Mouse (Mus musculus) hindbrain, embryonic 10.5 days (tissue): ENCODE data around the gene Pcbd1. TPM values are rescaled to one million over a fixed set of nuclear protein-coding genes. Genes with fewer than 3 reads are reported as not detected.

Source experiments
- DNase-seq: peaks from one replicate; pipeline ENCODE4 v3.0.0-alpha.2; 2017; ENCODE audit warnings: low spot score
- H3K27ac ChIP-seq: fragments of 300-500 bp; sonication (generic); 2 replicates; pipeline ENCODE4 v1.5.1; 2016; ENCODE audit warnings: mild to moderate bottlenecking, moderate library complexity
- H3K27me3 ChIP-seq: fragments of 300-500 bp; sonication (generic); 2 replicates; pipeline ENCODE4 v1.6.1; 2016; ENCODE audit warnings: mild to moderate bottlenecking; ENCODE audit not compliant: poor library complexity, insufficient read depth, severe bottlenecking
- H3K36me3 ChIP-seq: fragments of 300-500 bp; sonication (generic); 2 replicates; pipeline ENCODE4 v1.6.1; 2016; ENCODE audit warnings: mild to moderate bottlenecking, moderate library complexity
- H3K4me1 ChIP-seq: fragments of 300-500 bp; sonication (generic); replicated peaks from 2 replicates; pipeline ENCODE4 v1.6.1; 2016; ENCODE audit warnings: mild to moderate bottlenecking
- H3K4me3 ChIP-seq: fragments of 300-500 bp; sonication (generic); 2 replicates; pipeline ENCODE4 v1.5.1; 2016; ENCODE audit warnings: mild to moderate bottlenecking, moderate library complexity
- H3K9me3 ChIP-seq: fragments of 300-500 bp; sonication (generic); 2 replicates; pipeline ENCODE4 v1.6.1; 2016; ENCODE audit warnings: mild to moderate bottlenecking, moderate library complexity
- WGBS: fragments of 180-500 bp; shearing (Covaris S2); methylation state at CpG from one replicate; pipeline ENCODE4 v1.1.7; 2016; 5-methylcytosine and 5-hydroxymethylcytosine counted together
- polyA plus RNA-seq: library from polyadenylated mRNA; unstranded; fragments of >200 nt; fragmentation: Nextera tagmentation; extraction: Ambion mirVana; gene quantifications from 2 replicates; pipeline ENCODE4 v1.2.1, GENCODE M21; 2016

Pcbd1 gene
- polyA plus RNA-seq, result 23.5 and 26.3 TPM in 2 replicates

DNA sequence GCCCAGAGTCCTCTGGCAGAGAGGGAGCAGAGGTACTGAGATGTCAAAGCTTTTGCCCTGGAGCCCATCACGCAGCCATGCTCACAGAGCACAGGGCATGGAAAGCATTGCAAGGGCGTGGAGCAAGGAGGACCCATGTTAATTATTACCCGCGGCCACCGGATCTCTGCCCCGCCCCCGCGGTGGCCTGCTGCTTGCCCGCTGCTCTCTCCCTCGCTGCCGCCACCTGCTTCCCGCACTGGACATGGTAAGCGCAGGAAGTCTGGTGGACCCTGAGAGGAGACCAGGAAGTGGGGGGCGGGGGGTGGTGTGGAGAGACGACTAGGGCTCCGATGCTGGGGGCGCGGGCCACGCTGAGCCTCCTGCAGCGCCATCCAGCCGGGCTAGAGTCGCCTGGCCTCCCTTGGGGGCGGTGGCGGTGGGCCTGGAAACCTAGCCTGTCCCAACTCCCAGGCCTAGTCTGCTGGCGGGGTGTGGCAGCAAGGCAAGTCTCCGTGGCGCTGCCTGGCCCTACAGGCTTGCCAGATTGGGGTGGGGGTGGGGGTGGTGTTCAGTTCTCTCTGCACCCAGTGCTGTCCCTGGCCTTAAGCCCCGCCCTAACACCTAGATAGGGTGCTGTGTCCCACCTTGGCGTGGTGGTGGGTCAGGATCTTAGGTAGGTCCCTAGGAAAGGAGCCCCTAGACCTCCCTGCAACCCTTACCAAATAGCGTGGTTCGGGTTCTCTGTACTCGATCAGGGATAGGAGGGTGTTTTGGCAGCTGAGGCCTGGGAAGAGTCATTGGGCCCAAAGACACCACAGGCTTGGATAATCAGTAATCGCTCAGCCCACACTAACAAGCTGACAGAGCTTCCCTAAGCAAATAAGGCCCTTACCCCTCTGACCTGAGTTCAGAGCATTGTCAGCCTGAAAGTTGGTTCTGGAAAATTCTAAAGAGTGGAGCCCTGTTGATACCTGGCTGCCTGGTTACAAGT, at the start of gene Pcbd1:
Gene Pcbd1 (plus strand): TSS at position 162 of the 973 bp plus-strand sequence.
- 9% methylated on average over 33 of the region's 33 CpGs for WGBS
- peak within 1 kb of the TSS; percentile 88 for H3K27ac ChIP-seq
- no peaks in the 10 kb centered on the region for H3K36me3 ChIP-seq
- H3K4me3 ChIP-seq, result peak within 1 kb of the TSS; percentile 54
- H3K9me3 ChIP-seq, result no peaks in the 10 kb centered on the region
- H3K27me3 ChIP-seq, result no peaks in the 10 kb centered on the region
- peak; percentile 72 for DNase-seq
- peaks cover 21% of the 10 kb centered on the region for H3K4me1 ChIP-seq

DNA sequence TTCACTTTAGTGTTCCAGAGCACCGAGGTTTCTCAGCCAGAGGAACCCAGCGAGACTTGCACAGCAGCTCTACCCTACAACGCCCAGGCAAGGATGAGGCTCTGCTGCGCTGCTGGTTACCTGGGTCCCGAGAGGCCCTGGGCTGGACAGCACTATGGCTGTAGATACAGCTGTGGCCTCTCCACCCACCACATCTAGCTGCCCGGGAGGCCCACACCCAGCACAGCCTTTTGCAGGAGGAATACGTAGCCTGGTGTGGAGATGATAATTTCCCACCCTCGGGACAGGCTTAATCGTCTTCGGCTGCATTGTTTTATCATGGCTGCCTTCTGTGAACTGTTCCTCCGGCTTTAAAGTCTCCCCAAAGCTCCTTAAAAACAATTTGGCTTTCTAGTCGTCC, 49.5 kb upstream of the Pcbd1 start:
- no peak for DNase-seq
- H3K27ac ChIP-seq, result no peak overlapping the region
- H3K4me3 ChIP-seq, result no peak overlapping the region
- H3K4me1 ChIP-seq, result peaks cover 4% of the 10 kb centered on the region
- WGBS, result 76% methylated on average over 12 of the region's 12 CpGs
- peaks cover 20% of the 10 kb centered on the region; the same call in 1 of the 2 replicates for H3K27me3 ChIP-seq
- no peaks in the 10 kb centered on the region for H3K36me3 ChIP-seq
- no peaks in the 10 kb centered on the region for H3K9me3 ChIP-seq

DNA sequence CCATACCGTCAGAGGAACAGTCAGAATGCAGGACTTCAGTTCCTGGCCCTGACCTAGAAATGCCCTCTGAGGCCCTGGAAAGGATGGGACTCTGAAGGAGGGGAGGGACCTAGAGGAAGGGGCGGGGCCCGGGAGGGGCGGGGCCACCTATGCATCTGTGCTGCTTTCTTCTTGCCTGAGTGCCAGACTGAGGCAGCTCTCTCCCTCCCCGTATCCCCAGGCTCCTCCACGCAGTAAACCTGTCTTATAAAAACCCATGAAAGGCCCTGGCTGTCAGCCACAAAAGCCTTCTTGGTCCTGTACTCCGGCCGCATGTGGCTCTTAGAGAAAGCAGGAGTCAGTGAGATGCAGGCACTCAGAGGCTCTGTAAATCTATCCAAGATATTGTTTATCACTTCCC, 44.0 kb upstream of the Pcbd1 start:
- no peak overlapping the region for H3K27ac ChIP-seq
- H3K4me1 ChIP-seq, result peaks cover 7% of the 10 kb centered on the region
- H3K4me3 ChIP-seq, result no peak overlapping the region
- peaks cover 17% of the 10 kb centered on the region for H3K27me3 ChIP-seq
- peak; percentile 43 for DNase-seq
- no peaks in the 10 kb centered on the region for H3K36me3 ChIP-seq
- 22% methylated on average over 8 of the region's 8 CpGs for WGBS
- H3K9me3 ChIP-seq, result no peaks in the 10 kb centered on the region

DNA sequence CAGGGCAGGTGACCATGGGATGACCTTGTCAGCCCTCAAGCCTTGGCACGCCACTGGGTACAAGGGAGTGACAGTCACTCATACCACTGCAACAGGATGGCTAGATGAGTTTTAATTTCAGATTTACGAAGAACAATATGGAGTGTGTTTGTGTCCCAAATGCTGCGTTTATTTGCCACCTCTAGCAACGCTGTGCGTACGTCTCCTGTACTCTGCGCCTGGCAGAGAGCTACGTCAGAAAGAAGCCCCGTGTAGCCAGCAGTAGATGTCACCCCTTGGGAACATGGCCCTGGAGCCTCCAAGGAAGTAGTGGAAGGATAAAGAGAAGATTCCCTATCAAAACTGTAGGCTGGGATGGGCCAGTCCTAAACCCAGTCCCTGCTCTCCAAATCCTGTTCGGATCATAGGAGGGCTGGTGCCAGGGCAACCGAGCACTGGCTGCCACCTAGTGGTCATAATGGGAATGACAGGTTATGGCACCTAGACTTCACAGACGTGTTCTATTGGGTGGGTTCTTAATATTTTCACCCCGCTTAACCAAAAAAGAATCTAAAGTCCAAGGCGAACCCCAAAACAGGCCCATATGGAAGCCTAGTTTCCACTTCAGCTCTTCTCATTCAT, 37.0 kb upstream of the Pcbd1 start:
- H3K4me1 ChIP-seq, result no peaks in the 10 kb centered on the region
- peaks cover 9% of the 10 kb centered on the region for H3K9me3 ChIP-seq
- H3K36me3 ChIP-seq, result no peaks in the 10 kb centered on the region
- DNase-seq, result peak; percentile 73
- no peak overlapping the region for H3K27ac ChIP-seq
- no peak overlapping the region for H3K4me3 ChIP-seq
- WGBS, result 61% methylated on average over 14 of the region's 14 CpGs
- H3K27me3 ChIP-seq, result peaks cover 60% of the 10 kb centered on the region

DNA sequence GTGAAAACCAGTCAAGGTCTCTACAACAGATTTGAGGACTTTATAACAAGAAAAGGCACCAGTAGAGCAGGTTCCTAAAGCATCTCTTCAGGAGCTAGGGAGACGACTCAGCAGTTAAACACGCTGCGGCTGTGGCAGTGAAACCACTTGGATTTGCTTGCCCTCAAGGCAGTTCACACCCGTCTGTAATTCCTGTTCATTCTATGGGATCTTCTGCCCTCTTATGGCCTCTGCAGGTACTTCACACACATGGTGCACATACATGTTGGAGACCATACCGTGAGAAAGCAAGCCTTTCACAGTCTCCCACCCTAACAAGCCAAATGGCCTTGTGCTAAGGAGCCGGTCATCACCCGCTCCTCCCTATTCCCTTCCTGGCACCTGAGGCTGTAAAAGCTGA, 32.5 kb upstream of the Pcbd1 start:
- H3K4me1 ChIP-seq, result peaks cover 13% of the 10 kb centered on the region
- no peak for DNase-seq
- H3K27ac ChIP-seq, result no peak overlapping the region
- H3K9me3 ChIP-seq, result peaks cover 9% of the 10 kb centered on the region
- H3K4me3 ChIP-seq, result no peak overlapping the region
- no peaks in the 10 kb centered on the region for H3K36me3 ChIP-seq
- WGBS, result 96% methylated on average over 7 of the region's 7 CpGs
- peaks cover 70% of the 10 kb centered on the region for H3K27me3 ChIP-seq

DNA sequence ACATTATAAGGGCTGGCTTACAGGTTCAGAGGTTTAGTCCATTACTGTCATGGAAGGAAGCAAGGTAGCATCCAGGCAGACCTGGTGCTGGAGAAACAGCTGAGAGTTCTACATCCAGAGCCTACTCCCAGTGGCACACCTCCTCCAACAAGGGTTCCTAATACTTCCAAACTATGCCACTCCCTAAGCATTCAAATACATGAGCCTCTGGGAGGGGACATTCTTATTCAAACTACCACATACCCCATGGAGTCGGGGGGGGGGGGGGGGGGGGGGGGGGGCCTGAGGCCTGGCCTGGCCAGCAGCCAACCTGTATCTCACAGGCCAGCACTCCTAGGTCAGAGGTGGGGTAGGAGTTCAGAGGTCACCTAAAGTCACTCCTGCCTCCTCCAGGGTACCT, 30.0 kb upstream of the Pcbd1 start:
- H3K36me3 ChIP-seq, result no peaks in the 10 kb centered on the region
- H3K27me3 ChIP-seq, result peaks cover 61% of the 10 kb centered on the region
- peaks cover 22% of the 10 kb centered on the region for H3K4me1 ChIP-seq
- peaks cover 9% of the 10 kb centered on the region for H3K9me3 ChIP-seq
- no CpG with 5 or more reads among the region's 1 CpGs for WGBS
- no peak overlapping the region for H3K27ac ChIP-seq
- no peak overlapping the region for H3K4me3 ChIP-seq
- no peak for DNase-seq

DNA sequence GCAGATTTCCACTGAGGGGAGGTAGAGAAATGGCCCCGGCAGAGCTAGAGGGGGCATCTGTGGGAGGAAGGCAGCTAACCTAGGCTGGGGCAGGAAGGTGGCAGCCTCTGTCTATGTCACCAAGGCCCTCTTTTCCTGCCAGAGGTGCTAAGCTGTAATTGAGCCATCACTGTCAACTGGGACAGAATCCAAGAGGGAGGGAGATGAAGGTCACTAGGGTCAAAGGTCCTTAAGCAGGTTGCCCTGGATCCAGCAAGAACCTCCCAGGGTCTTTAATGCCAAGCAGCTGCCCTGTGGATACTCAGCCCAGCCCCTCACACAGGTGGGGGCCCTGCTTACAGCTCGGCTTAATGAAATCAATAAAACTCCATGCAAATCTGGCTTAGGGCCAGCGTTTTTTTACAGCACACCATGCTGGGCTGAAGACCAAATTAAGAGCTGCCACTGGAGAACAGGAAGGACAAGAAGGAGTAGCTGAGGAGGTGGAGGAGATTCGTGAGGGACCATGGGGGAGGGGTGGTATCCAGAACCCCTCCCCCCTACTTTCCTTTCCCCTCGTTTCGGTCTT, 29.5 kb upstream of the Pcbd1 start:
- H3K27ac ChIP-seq, result no peak overlapping the region
- no peaks in the 10 kb centered on the region for H3K36me3 ChIP-seq
- WGBS, result 28% methylated on average over 6 of the region's 6 CpGs
- H3K9me3 ChIP-seq, result peaks cover 9% of the 10 kb centered on the region
- no peak overlapping the region for H3K4me3 ChIP-seq
- H3K27me3 ChIP-seq, result peaks cover 58% of the 10 kb centered on the region
- peak; percentile 30 for DNase-seq
- H3K4me1 ChIP-seq, result peaks cover 27% of the 10 kb centered on the region

DNA sequence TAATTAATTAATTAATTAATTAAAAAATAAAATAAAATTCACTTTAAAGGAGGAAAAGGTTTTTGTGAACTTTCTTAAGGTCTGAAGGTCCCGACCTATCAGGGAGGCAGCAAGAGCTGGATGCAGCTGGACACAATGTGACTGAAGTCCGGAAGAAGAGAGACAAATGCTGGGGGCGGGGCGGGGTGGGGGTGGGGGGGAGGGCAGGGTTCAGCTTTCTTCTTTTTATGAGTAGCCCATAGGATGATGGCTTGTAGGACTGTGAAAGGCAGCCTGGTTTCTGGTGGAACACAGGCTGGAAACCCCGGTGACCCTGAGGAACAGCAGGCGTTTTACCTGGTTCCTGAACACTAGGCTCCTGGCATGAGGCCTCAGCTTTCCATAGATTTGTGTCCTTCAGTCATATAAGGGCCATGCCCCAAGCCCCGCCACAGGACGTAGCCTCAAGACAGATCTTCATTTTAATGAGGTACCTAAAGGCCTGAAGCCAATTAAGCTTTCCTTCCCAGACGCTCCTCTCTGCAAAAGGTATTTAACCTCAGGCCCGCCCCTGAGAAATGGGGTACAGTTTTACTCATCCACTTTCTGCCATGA, 25.8 kb upstream of the Pcbd1 start:
- H3K4me1 ChIP-seq, result peaks cover 44% of the 10 kb centered on the region
- peaks cover 64% of the 10 kb centered on the region for H3K27me3 ChIP-seq
- H3K27ac ChIP-seq, result no peak overlapping the region
- H3K9me3 ChIP-seq, result no peaks in the 10 kb centered on the region
- 69% methylated on average over 10 of the region's 10 CpGs for WGBS
- H3K36me3 ChIP-seq, result no peaks in the 10 kb centered on the region
- no peak for DNase-seq
- H3K4me3 ChIP-seq, result no peak overlapping the region

DNA sequence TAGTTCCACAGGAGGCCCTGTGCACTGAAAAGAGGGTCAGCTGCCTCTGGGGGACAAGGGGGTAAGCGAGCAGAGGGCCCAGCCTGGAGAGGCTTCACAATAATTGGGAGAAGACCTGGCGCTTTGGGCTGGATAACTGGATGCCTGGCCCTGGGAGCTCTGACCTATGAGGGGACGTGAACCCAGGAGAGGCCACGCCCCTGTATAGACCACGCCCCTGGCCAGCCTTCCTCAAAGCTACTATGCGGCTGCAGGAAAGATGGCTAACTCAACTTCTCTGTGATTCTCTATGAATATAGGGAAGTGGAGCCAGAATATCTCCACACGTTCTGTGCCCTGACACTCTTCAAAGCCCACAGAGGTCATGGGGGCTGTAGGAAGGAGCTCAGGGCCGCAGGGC, 24.5 kb upstream of the Pcbd1 start:
- H3K36me3 ChIP-seq, result no peaks in the 10 kb centered on the region
- H3K4me1 ChIP-seq, result peaks cover 52% of the 10 kb centered on the region
- peak; percentile 80 for DNase-seq
- H3K27ac ChIP-seq, result peak overlapping the region; percentile 79
- peaks cover 67% of the 10 kb centered on the region for H3K27me3 ChIP-seq
- WGBS, result 5% methylated on average over 8 of the region's 8 CpGs
- no peaks in the 10 kb centered on the region for H3K9me3 ChIP-seq
- peak overlapping the region; percentile 37 for H3K4me3 ChIP-seq

DNA sequence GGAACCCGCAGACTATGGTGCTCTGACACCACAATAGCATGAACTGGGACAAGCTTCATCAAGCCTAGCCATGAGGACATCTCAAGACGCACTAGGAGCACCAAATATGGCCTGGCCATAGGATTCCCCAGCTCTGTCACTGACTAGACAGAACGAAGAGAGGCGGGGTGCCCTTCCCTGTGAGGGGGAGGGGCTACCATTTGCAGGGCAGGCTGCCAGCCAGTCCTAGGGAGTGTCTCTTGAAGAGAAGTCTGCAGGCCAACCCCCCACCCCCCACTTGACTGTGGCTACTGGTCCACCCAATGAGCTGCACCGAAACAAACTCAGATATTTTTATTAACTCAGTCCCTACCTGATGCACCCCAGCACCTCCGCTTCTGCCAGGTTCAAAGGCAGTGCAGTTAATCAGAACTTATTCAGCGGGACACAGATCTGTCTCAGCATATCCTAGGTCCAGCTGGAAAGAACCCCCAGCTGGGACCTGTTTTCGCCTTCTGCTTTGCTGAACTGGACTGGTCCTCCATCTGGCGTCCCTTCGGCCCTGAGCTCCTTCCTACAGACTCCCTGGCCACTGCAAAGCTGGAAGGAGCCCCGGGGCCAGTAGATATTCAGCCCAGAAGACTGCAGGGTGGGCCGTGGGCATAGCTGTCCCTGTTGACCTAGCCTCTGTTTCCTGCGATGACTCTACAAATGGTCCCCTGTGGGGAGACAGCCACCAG, 23.7 kb upstream of the Pcbd1 start:
- H3K9me3 ChIP-seq, result no peaks in the 10 kb centered on the region
- WGBS, result 50% methylated on average over 13 of the region's 13 CpGs
- H3K36me3 ChIP-seq, result no peaks in the 10 kb centered on the region
- H3K27ac ChIP-seq, result peak overlapping the region; percentile 79; the same call in 1 of the 2 replicates
- H3K4me1 ChIP-seq, result peaks cover 46% of the 10 kb centered on the region
- H3K4me3 ChIP-seq, result peak overlapping the region; percentile 37; the same call in 1 of the 2 replicates
- peaks cover 72% of the 10 kb centered on the region for H3K27me3 ChIP-seq
- no peak for DNase-seq

DNA sequence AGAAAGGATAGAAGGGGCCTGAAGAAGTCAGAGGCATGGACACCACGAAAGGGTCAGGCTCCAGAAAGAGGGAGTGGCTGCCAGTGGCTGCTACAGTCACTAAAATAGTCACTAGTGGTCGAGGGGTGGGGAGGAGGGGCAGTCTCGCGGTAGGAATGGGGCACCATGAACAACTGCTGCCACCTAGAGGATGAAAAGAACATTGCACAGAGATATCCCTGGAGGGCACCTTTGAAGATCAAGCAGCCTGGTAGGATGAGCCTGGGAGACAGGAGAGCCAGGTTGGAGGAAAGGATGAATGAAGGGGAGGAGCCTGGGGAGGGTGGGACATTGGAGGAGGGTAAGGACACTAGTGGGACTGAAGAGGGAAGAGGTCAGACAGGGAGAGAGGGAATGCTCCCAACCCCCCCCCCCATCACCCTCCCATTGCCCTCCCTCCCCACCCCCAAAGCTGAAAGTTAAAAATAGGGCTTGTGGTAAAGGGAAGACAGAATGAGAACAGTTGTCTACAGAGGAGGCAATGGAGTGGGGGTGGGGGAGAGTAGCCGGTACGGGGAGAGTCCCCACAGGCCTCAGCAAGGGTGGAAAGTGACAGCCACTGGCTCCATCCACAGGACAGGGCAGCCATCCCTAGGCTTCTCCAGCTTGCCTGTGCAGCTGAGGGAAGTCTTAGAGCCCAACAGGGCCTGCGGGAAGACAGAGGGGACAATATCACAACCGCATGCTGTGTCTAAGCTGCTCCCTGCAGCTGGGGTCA, 20.5 kb upstream of the Pcbd1 start:
- WGBS, result 4% methylated on average over 8 of the region's 8 CpGs
- H3K36me3 ChIP-seq, result no peaks in the 10 kb centered on the region
- peaks cover 43% of the 10 kb centered on the region for H3K4me1 ChIP-seq
- no peaks in the 10 kb centered on the region for H3K9me3 ChIP-seq
- H3K27me3 ChIP-seq, result peaks cover 72% of the 10 kb centered on the region
- H3K27ac ChIP-seq, result 0 out of 2 replicates have a peak overlapping the region, but pooled peaks have one; percentile 24
- peak overlapping the region; percentile 18; the same call in 1 of the 2 replicates for H3K4me3 ChIP-seq
- peak; percentile 63 for DNase-seq
